Mouse (Mus musculus) olfactory bulb, adult 2 months (tissue): ENCODE results near the gene Nrros.

ENCODE experiments used
- CTCF ChIP-seq: fragments of 200-500 bp; IDR thresholded peaks from 2 replicates; pipeline ENCODE4 v1.5.1; 2012; ENCODE audit warnings: low read depth, mild to moderate bottlenecking, low read length, moderate library complexity; ENCODE audit not compliant: insufficient read depth
- POLR2A ChIP-seq: fragments of 200-500 bp; IDR thresholded peaks from 2 replicates; pipeline ENCODE4 v1.6.1; 2012; ENCODE audit warnings: mild to moderate bottlenecking, low read depth, low read length, moderate library complexity; ENCODE audit not compliant: insufficient read depth

GRCm38 (mm10) chr16:32144592-32144991 lies 20.8 kb downstream of the Nrros start:
- TF ChIP-seq POLR2A (no peak), CTCF (no peak)
